Mouse (Mus musculus) MEL (cell line): Measurements from ENCODE around the gene Nrp1. TPM values are rescaled to one million over a fixed set of nuclear protein-coding genes. Genes with fewer than 3 reads are reported as not detected.

ENCODE experiments used
- DNase-seq: peaks from one replicate; pipeline ENCODE4 v3.0.0; 2011; ENCODE audit warnings: low read depth, low spot score
- H3K27ac ChIP-seq: 2 replicates; pipeline ENCODE4 v1.5.1; 2012; ENCODE audit warnings: low read depth, mild to moderate bottlenecking, control low read depth, low read length, moderate library complexity; ENCODE audit not compliant: control insufficient read depth
- H3K27me3 ChIP-seq, 2 experiments: fragments of 150-350 bp in 1 of 2; sonication (generic) in 1 of 2; 2 replicates each; pipeline ENCODE4 v1.6.1; 2012; ENCODE audit warnings: low read length in 2 of 2, mild to moderate bottlenecking in 2 of 2, improper control_type of control experiment in 1 of 2, moderate library complexity in 1 of 2; ENCODE audit not compliant: insufficient read depth in 2 of 2, control insufficient read depth in 1 of 2
- H3K36me3 ChIP-seq, 2 experiments: 2 replicates each; pipeline ENCODE4 v1.6.1; 2012 to 2014; ENCODE audit warnings: low read length in 2 of 2, improper control_type of control experiment in 1 of 2, inconsistent platforms in 1 of 2, mild to moderate bottlenecking in 1 of 2; ENCODE audit not compliant: insufficient read depth in 2 of 2, control insufficient read depth in 1 of 2
- H3K4me1 ChIP-seq, 2 experiments: fragments of 150-350 bp in 1 of 2; sonication (generic) in 1 of 2; 2 replicates each; pipeline ENCODE4 v1.6.1; 2012; ENCODE audit warnings: low read length in 2 of 2, improper control_type of control experiment in 1 of 2, mild to moderate bottlenecking in 1 of 2; ENCODE audit not compliant: insufficient read depth in 2 of 2, control insufficient read depth in 1 of 2
- H3K4me3 ChIP-seq, 2 experiments: fragments of 150-350 bp in 1 of 2; sonication (generic) in 1 of 2; 2 replicates each; pipeline ENCODE4 v1.5.1; 2012; ENCODE audit warnings: low read depth in 2 of 2, low read length in 2 of 2, mild to moderate bottlenecking in 2 of 2, moderate library complexity in 2 of 2, control low read depth in 1 of 2, improper control_type of control experiment in 1 of 2; ENCODE audit not compliant: control insufficient read depth in 1 of 2, insufficient read depth in 1 of 2
- H3K79me2 ChIP-seq: 2 replicates; pipeline ENCODE4 v1.6.1; 2012; ENCODE audit warnings: mild to moderate bottlenecking, low read length, moderate library complexity; ENCODE audit not compliant: control insufficient read depth, poor library complexity, insufficient read depth
- H3K9ac ChIP-seq: 2 replicates; pipeline ENCODE4 v1.6.1; 2012; ENCODE audit warnings: low read depth, mild to moderate bottlenecking, control low read depth, low read length, moderate library complexity; ENCODE audit not compliant: control insufficient read depth, poor library complexity, severe bottlenecking
- H3K9me3 ChIP-seq: fragments of 150-350 bp; sonication (generic); replicated peaks from 2 replicates; pipeline ENCODE4 v1.6.1; 2012; ENCODE audit warnings: mild to moderate bottlenecking, low read length, improper control_type of control experiment, moderate library complexity; ENCODE audit not compliant: insufficient read depth
- CHD2 ChIP-seq: IDR thresholded peaks from 2 replicates; pipeline ENCODE4 v1.6.1; 2011; ENCODE audit warnings: low read length, improper control_type of control experiment
- CTCF ChIP-seq, 3 experiments: IDR thresholded peaks in 2 of 3; conservative IDR thresholded peaks in 1 of 3; 2 replicates each; pipeline ENCODE4 v1.5.1; 2011 to 2012; ENCODE audit warnings: low read length in 3 of 3, low read depth in 2 of 3, mild to moderate bottlenecking in 2 of 3, improper control_type of control experiment in 1 of 3, inconsistent platforms in 1 of 3, mixed read lengths in 1 of 3, moderate library complexity in 1 of 3; ENCODE audit not compliant: control insufficient read depth in 1 of 3, insufficient read depth in 1 of 3, poor library complexity in 1 of 3, severe bottlenecking in 1 of 3
- E2F4 ChIP-seq: IDR thresholded peaks from 2 replicates; pipeline ENCODE4 v1.6.1; 2011; ENCODE audit warnings: low read depth, low read length, improper control_type of control experiment, borderline replicate concordance
- HCFC1 ChIP-seq: IDR thresholded peaks from 2 replicates; pipeline ENCODE4 v1.6.1; 2012; ENCODE audit warnings: low read depth, mild to moderate bottlenecking, inconsistent platforms, low read length, improper control_type of control experiment, moderate library complexity
- MAFK ChIP-seq: IDR thresholded peaks from 2 replicates; pipeline ENCODE4 v1.6.1; 2011; ENCODE audit warnings: low read depth, mild to moderate bottlenecking, low read length, improper control_type of control experiment, borderline replicate concordance
- MYC ChIP-seq: IDR thresholded peaks from 2 replicates; pipeline ENCODE4 v1.6.1; 2011; ENCODE audit warnings: low read depth, mild to moderate bottlenecking, low read length, improper control_type of control experiment, moderate library complexity
- NELFE ChIP-seq: IDR thresholded peaks from 2 replicates; pipeline ENCODE4 v1.6.1; 2011; ENCODE audit warnings: low read depth, low read length, improper control_type of control experiment
- RAD21 ChIP-seq: IDR thresholded peaks from 2 replicates; pipeline ENCODE4 v1.6.1; 2011; ENCODE audit warnings: mild to moderate bottlenecking, low read depth, low read length, improper control_type of control experiment
- SMC3 ChIP-seq: IDR thresholded peaks from 2 replicates; pipeline ENCODE4 v1.6.1; 2011; ENCODE audit warnings: low read depth, low read length, improper control_type of control experiment
- TBP ChIP-seq: IDR thresholded peaks from 2 replicates; pipeline ENCODE4 v1.8.0; 2011; ENCODE audit warnings: low read depth, low read length, improper control_type of control experiment
- TCF12 ChIP-seq: IDR thresholded peaks from 2 replicates; pipeline ENCODE4 v1.6.1; 2014; ENCODE audit warnings: low read depth, mild to moderate bottlenecking, inconsistent platforms, low read length, improper control_type of control experiment, moderate library complexity
- USF1 ChIP-seq: IDR thresholded peaks from 2 replicates; pipeline ENCODE4 v1.6.1; 2014; ENCODE audit warnings: low read depth, mild to moderate bottlenecking, inconsistent platforms, low read length, improper control_type of control experiment, moderate library complexity
- ZC3H11A ChIP-seq: IDR thresholded peaks from 2 replicates; pipeline ENCODE4 v1.6.1; 2012; ENCODE audit warnings: low read depth, mild to moderate bottlenecking, inconsistent platforms, low read length, improper control_type of control experiment
- ZKSCAN1 ChIP-seq: IDR thresholded peaks from 2 replicates; pipeline ENCODE4 v1.6.1; 2012; ENCODE audit warnings: low read depth, mild to moderate bottlenecking, inconsistent platforms, low read length, improper control_type of control experiment, moderate library complexity
- ZMIZ1 ChIP-seq: IDR thresholded peaks from 2 replicates; pipeline ENCODE4 v1.6.1; 2012; ENCODE audit warnings: low read depth, mild to moderate bottlenecking, inconsistent platforms, low read length, improper control_type of control experiment, moderate library complexity
- polyA plus RNA-seq, 2 experiments: library from polyadenylated mRNA; stranded (reverse) in 1 of 2; unstranded in 1 of 2; fragments of >175 nt in 1 of 2; fragments of >200 nt in 1 of 2; gene quantifications; 2 replicates each; pipeline versions ENCODE4 v1.2.1 to v1.2.4; 2012; ENCODE audit warnings: low replicate concordance in 2 of 2, low read depth in 1 of 2; ENCODE audit not compliant: insufficient read length in 2 of 2, insufficient read depth in 1 of 2, missing spikeins in 1 of 2
- total RNA-seq: library from RNA; depleted of rRNA; stranded (reverse); fragments of 300-350 nt; gene quantifications from 2 replicates; pipeline ENCODE4 v1.2.3, GENCODE M21; 2012

Nrp1 gene
- total and polyA plus RNA-seq, 3 experiments: not detected

DNA sequence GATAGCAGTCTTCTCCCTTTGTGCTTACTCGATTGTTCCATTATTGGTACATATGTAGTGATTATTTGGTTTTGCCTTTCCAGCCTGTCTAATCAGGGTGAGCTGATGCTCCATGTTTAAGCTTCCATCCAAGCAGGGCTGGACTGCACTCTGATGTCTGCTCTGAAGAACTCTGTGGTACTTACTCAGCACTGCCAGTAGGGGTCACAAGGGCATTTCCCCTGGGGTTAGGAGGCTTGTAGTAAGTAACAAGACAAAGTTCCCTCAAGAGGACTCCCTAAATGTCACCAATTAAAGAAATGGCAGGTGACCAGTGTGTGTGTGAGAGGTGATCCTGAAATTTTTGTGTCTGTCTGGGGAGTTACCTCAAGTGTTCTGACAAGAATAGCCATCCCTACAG is 161.0 kb downstream of the Nrp1 start:
- TF ChIP-seq RAD21 (peak; percentile 36), SMC3 (peak; percentile 39; the same call in 1 of the 2 replicates), CTCF (IDR thresholded peaks at IDR 0.05 in 2 of 3, conservative IDR thresholded peaks at IDR 0.05 in 1 of 3; ENCODE audit: control insufficient read depth in 1 of 3, insufficient read depth in 1 of 3, low read depth in 2 of 3, low read length in 3 of 3, poor library complexity in 1 of 3, severe bottlenecking in 1 of 3) (peak; percentile 4 to 39 (median 7); a peak in 2 of 6 replicates), TCF12 (no peak)
- Histone ChIP-seq H3K79me2 (no peaks in the 10 kb centered on the region), H3K36me3 (no peaks in the 10 kb centered on the region), H3K27me3 (no peaks in the 10 kb centered on the region), H3K27ac (no peak overlapping the region), H3K4me1 (no peaks in the 10 kb centered on the region), H3K9ac (no peak overlapping the region), H3K9me3 (no peaks in the 10 kb centered on the region), H3K4me3 (no peak overlapping the region)
- peak; percentile 9 for DNase-seq

DNA sequence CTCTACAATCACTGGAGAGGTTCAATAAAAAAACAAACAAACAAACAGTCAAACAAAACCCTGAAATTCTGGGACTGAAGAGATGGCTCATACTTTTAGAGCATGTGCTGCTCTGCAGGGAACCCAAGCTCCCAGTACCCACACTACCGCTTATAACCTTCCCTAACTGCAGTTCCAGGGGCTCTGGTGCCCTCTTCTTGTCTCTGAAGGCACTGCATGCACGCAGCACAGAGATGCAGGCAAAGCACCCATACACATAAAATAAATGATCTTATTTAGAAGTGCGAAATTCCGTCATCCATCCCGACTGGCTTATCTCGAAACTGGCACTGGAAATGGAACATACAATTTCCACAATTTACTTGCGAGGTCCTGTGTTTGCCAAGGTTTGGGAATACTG is 165.4 kb downstream of the Nrp1 start:
- no peak overlapping the region for H3K4me3 ChIP-seq
- DNase-seq: peak; percentile 7
- no peaks in the 10 kb centered on the region for H3K36me3 ChIP-seq
- TF ChIP-seq CTCF (IDR thresholded peaks at IDR 0.05 in 2 of 3, conservative IDR thresholded peaks at IDR 0.05 in 1 of 3; ENCODE audit: control insufficient read depth in 1 of 3, insufficient read depth in 1 of 3, low read depth in 2 of 3, low read length in 3 of 3, poor library complexity in 1 of 3, severe bottlenecking in 1 of 3) (peak; percentile 16 to 29 (median 26); a peak in 3 of 6 replicates), ZMIZ1 (no peak), CHD2 (no peak), ZC3H11A (no peak), ZKSCAN1 (no peak), MAFK (no peak), TBP (no peak), NELFE (no peak), USF1 (no peak), SMC3 (0 out of 2 replicates have a peak, but pooled peaks have one; percentile 16), E2F4 (no peak), HCFC1 (no peak)
- H3K9me3 ChIP-seq: no peaks in the 10 kb centered on the region
- no peaks in the 10 kb centered on the region for H3K4me1 ChIP-seq
- no peak overlapping the region for H3K9ac ChIP-seq
- H3K27ac ChIP-seq: no peak overlapping the region
- H3K27me3 ChIP-seq: no peaks in the 10 kb centered on the region
- H3K79me2 ChIP-seq: no peaks in the 10 kb centered on the region

DNA sequence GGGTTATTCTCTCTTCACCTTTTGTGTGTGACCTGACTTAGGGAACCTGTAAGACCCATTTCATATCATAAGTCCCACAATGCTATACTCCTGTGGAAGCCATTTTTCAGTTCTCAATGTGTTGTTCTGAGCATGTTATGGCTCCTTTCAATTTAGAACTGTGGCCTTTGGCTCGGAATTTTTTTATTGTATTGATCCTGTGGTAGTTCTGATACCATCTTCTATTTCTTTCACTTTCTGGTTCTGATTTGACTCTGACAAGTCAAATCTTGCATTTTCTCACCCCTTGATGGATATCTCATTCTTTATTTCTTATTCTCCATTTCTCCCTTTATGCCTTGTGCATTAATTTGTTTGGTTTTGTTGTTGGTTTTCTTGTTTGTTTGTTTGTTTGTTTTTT is 167.5 kb downstream of the Nrp1 start:
- H3K4me1 ChIP-seq: no peaks in the 10 kb centered on the region
- no peak overlapping the region for H3K4me3 ChIP-seq
- DNase-seq: no peak
- no peaks in the 10 kb centered on the region for H3K27me3 ChIP-seq
- H3K9ac ChIP-seq: no peak overlapping the region
- no peaks in the 10 kb centered on the region for H3K79me2 ChIP-seq
- H3K9me3 ChIP-seq: no peaks in the 10 kb centered on the region
- no peak for TF ChIP-seq RAD21
- TF ChIP-seq MYC: no peak
- no peak for TF ChIP-seq TBP
- no peak overlapping the region for H3K27ac ChIP-seq
- H3K36me3 ChIP-seq: no peaks in the 10 kb centered on the region
